Mouse (Mus musculus): Measurements from ENCODE around the gene Pkdcc. TPM values are rescaled to one million over a fixed set of nuclear protein-coding genes. Genes with fewer than 3 reads are reported as not detected.

Pkdcc gene
- not detected for polyA plus RNA-seq (2017; shearing (Covaris generic))

- ATAC-seq: no peak
Measured at GRCm38 (mm10) chr17:83214674-83215528, at the start of gene Pkdcc. Pkdcc (plus strand) TSS chr17:83215292.

- no peak for ATAC-seq
Measured at GRCm38 (mm10) chr17:83166195-83166594, 48.9 kb upstream of the Pkdcc start.

- ATAC-seq: no peak
Measured at GRCm38 (mm10) chr17:83176146-83176545, 38.9 kb upstream of the Pkdcc start.

- no peak for ATAC-seq
Measured at GRCm38 (mm10) chr17:83178483-83179150, 36.5 kb upstream of the Pkdcc start.

- no peak for ATAC-seq
Measured at GRCm38 (mm10) chr17:83179151-83179531, 36.0 kb upstream of the Pkdcc start.

GRCm38 (mm10) chr17:83179569-83179968, 35.5 kb upstream of the Pkdcc start:
- ATAC-seq: no peak

GRCm38 (mm10) chr17:83181086-83181485, 34.0 kb upstream of the Pkdcc start:
- ATAC-seq: no peak

- ATAC-seq: no peak
Measured at GRCm38 (mm10) chr17:83181592-83181991, 33.5 kb upstream of the Pkdcc start.

GRCm38 (mm10) chr17:83182061-83182664, 32.9 kb upstream of the Pkdcc start:
- ATAC-seq: no peak

- ATAC-seq: no peak
Measured at GRCm38 (mm10) chr17:83182780-83183179, 32.3 kb upstream of the Pkdcc start.

GRCm38 (mm10) chr17:83187751-83188565, 27.1 kb upstream of the Pkdcc start:
- no peak for ATAC-seq

GRCm38 (mm10) chr17:83190810-83191209, 24.3 kb upstream of the Pkdcc start:
- no peak for ATAC-seq

GRCm38 (mm10) chr17:83194491-83194890, 20.6 kb upstream of the Pkdcc start:
- ATAC-seq: no peak

- ATAC-seq: no peak
Measured at GRCm38 (mm10) chr17:83197361-83197923, 17.6 kb upstream of the Pkdcc start.

- no peak for ATAC-seq
Measured at GRCm38 (mm10) chr17:83200469-83200868, 14.6 kb upstream of the Pkdcc start.

GRCm38 (mm10) chr17:83201257-83201656, 13.8 kb upstream of the Pkdcc start:
- no peak for ATAC-seq

- ATAC-seq: no peak
Measured at GRCm38 (mm10) chr17:83203692-83204383, 11.3 kb upstream of the Pkdcc start.

GRCm38 (mm10) chr17:83207296-83207695, 7.8 kb upstream of the Pkdcc start:
- ATAC-seq: no peak

- ATAC-seq: no peak
Measured at GRCm38 (mm10) chr17:83208455-83208854, 6.6 kb upstream of the Pkdcc start.

GRCm38 (mm10) chr17:83210531-83210930, 4.6 kb upstream of the Pkdcc start:
- ATAC-seq: no peak

- no peak for ATAC-seq
Measured at GRCm38 (mm10) chr17:83211196-83211595, 3.9 kb upstream of the Pkdcc start.

GRCm38 (mm10) chr17:83212422-83212821, 2.7 kb upstream of the Pkdcc start:
- ATAC-seq: no peak

Measured in CD4-positive, CD25-positive, alpha-beta regulatory T cell, adult 4 months (primary cell).